9 mouse cellular contexts compared by ENCODE assay signal in the genomic region with DNA sequence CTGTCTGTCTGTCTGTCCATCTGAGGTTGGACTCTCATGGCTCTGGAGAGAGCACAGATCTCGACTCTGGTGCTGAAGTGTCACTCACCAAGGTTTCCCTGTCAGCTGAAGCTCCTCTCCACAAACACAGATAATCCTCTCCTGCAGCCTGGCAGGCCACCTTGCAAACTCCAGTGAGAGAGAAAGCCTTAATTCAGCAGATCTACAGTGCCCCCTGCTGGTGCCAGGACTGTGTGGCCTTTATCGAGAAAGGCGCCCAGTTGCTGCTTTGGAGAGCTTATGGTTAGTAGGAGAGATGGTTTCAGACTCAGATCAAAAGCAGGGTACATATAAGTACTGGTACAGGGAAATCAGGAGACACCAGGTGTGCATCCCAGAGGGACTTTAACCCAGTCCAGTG. TPM values are rescaled to one million over a fixed set of nuclear protein-coding genes. Genes with fewer than 3 reads are reported as not detected.
DNase-seq lines count a peak whose midpoint lies in the region; ATAC-seq lines count a peak whose summit lies in the region.
"Had no signal": no experiment of that assay in that cellular context is flagged by ENCODE, and none has a peak within 500 bp of the region (broad histone marks: within the 10 kb centered on the region; RNA-seq: fewer than 3 reads in every experiment).

No protein-coding gene starts in this region.

- H3K4me2 ChIP-seq in intestine, embryonic 14.5 days (ENCODE audit: low read length) = no peak overlapping the region

- H3K4me3 ChIP-seq in intestine, embryonic 14.5 days (ENCODE audit: low read depth, low read length) = no peak overlapping the region
- H3K4me3 ChIP-seq: erythroblast, embryonic 14.5 days had no signal

- peak; percentile 81 for DNase-seq in 3T3-L1 (ENCODE audit: low read depth, low spot score)
- peak; percentile 77 to 80 for DNase-seq in cerebellum, postnatal 4 days (ENCODE audit: low spot score in 2 of 2)
- DNase-seq in gastrocnemius, adult 8-10 months (ENCODE audit: low spot score in 2 of 2) = peak; percentile 64 to 66
- DNase-seq in intestine, embryonic 14.5 days (ENCODE audit: low spot score) = peak; percentile 95
- DNase-seq in left cerebral cortex, postnatal 4 days = peak; percentile 86
- peak; percentile 45 to 69 for DNase-seq in natural killer cell, adult 2 months (ENCODE audit: low spot score in 2 of 2)
- peak; percentile 84 for DNase-seq in splenic B cell, adult 2 months (ENCODE audit: low read depth, low spot score)

- no peak overlapping the region for H3K9ac ChIP-seq in intestine, embryonic 14.5 days (ENCODE audit: low read length)

- no peaks in the 10 kb centered on the region for H3K27me3 ChIP-seq in intestine, embryonic 14.5 days (replicated peaks; ENCODE audit: control insufficient read depth, insufficient read depth, low read length)
- H3K27me3 ChIP-seq in splenic B cell, adult 2 months (ENCODE audit: control insufficient read depth, insufficient read depth, low read length, poor library complexity, severe bottlenecking) = no peaks in the 10 kb centered on the region

- WGBS in intestine, embryonic 14.5 days = 1% methylated on average over 3 of the region's 3 CpGs

- no peaks in the 10 kb centered on the region for H3K9me3 ChIP-seq in intestine, embryonic 14.5 days (ENCODE audit: control insufficient read depth, low read length)

- H3K27ac ChIP-seq in intestine, embryonic 14.5 days (ENCODE audit: low read depth) = no peak overlapping the region

- ATAC-seq in activated CD4-positive, CD25-positive, alpha-beta regulatory T cell, adult 4 months = peak; percentile 81
- 0 out of 2 replicates have a peak, but pooled peaks have one; percentile 36 for ATAC-seq in intestine, embryonic 14.5 days (replicated peaks; ENCODE audit: low FRiP score, low TSS enrichment, low read depth)

- H3K36me3 ChIP-seq in intestine, embryonic 14.5 days (ENCODE audit: control insufficient read depth, insufficient read depth, low read length) = no peaks in the 10 kb centered on the region
- no peaks in the 10 kb centered on the region for H3K36me3 ChIP-seq in splenic B cell, adult 2 months (ENCODE audit: control insufficient read depth, insufficient read depth, low read length, poor library complexity, severe bottlenecking)

- H3K4me1 ChIP-seq in intestine, embryonic 14.5 days (replicated peaks; ENCODE audit: control insufficient read depth, insufficient read depth, low read length) = no peaks in the 10 kb centered on the region

- intact Hi-C loops in left cerebral cortex, postnatal 4 days (cut with DNase I) = loop anchor here (5.0 kb wide), 1 partner anchor 259 kb away; no protein-coding TSS in a partner anchor

RNA-seq across cellular contexts. Expression of a gene that starts 13.1 kb away (rescaled TPM):
- 100 to 1,000 TPM; 511 to 516 TPM for polyA plus RNA-seq in activated CD4-positive, CD25-positive, alpha-beta regulatory T cell, adult 4 months (2017; shearing (Covaris generic))
- total RNA-seq in gastrocnemius, adult 8-10 months (2022) = 100 to 1,000 TPM in 2 of 4 experiments, 10 to 100 TPM in 2; 80.9 to 103 (median 97.5) TPM
- polyA plus RNA-seq in intestine, embryonic 14.5 days (2014; fragmentation: Nextera tagmentation; extraction: Ambion mirVana) = 287 and 307 TPM in 2 replicates
- 10 to 100 TPM; 83.1 to 90.7 TPM for total RNA-seq in left cerebral cortex, postnatal 4 days (2021)

RNA-seq across cellular contexts. Expression of a gene that starts 17.4 kb away (rescaled TPM):
- under 1 TPM; 0.32 to 0.34 TPM for polyA plus RNA-seq in activated CD4-positive, CD25-positive, alpha-beta regulatory T cell, adult 4 months (2017; shearing (Covaris generic))
- total RNA-seq in gastrocnemius, adult 8-10 months (2022) = under 1 TPM; 0.31 to 0.80 (median 0.74) TPM
- polyA plus RNA-seq in intestine, embryonic 14.5 days (2014; fragmentation: Nextera tagmentation; extraction: Ambion mirVana) = 0.27 and 0.31 TPM in 2 replicates
- total RNA-seq in left cerebral cortex, postnatal 4 days (2021) = 1 to 10 TPM in 1 of 2 experiments, under 1 TPM in 1; 0.64 to 1.4 TPM

RNA-seq across cellular contexts. Expression of a gene that starts 48.1 kb away (rescaled TPM):
- polyA plus RNA-seq in activated CD4-positive, CD25-positive, alpha-beta regulatory T cell, adult 4 months (2017; shearing (Covaris generic)) = 10 to 100 TPM; 24.2 to 29.1 TPM
- total RNA-seq in gastrocnemius, adult 8-10 months (2022) = 1 to 10 TPM; 2.7 to 3.5 (median 2.9) TPM
- polyA plus RNA-seq in intestine, embryonic 14.5 days (2014; fragmentation: Nextera tagmentation; extraction: Ambion mirVana) = 3.5 and 3.6 TPM in 2 replicates
- total RNA-seq in left cerebral cortex, postnatal 4 days (2021) = 1 to 10 TPM; 2.4 to 2.5 TPM
